Mouse (Mus musculus): Measurements from ENCODE around the gene Lcn2.

The Lcn2 gene

DNA sequence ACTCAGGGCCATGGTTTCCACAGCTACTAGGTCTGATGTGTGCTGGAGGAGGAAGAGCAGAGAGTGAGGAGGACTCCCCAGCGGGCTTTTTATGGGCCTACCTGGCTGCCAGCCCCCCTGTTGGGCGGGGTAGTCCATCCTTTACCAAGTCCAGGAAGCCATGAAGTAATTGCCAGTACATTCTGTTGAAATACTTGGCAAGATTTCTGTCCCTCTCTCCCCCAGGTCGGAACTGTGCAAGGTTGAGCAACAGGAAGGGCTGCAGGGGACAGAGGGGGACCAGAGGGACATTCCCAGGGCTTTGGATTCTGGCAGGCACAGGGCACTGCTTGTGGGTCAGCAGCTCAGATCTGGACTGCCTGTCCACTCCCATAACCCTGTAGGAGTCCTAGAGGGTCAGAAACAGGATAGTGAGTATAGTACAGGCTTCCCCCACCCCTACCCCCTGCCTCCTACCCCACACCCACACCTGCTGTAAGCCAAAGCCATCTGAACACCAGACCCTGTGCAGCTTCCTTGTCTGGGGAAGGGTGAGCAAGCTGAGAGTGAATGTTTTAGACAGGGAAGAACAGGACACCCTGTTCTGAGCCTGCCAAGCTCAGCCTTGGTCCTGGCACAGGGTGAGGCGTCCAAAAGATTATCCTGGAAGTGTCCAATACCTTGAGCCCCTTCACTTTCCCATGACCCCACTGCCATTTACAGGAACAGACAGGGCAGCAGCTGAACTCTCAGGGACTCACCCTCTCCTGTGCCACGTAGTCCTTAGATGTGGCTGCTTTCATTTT is at the start of gene Lcn2:
Gene Lcn2, minus strand, starts transcription at position 547 of the 785 bp plus-strand sequence.
- no peak for DNase-seq (ENCODE audit: low read depth, low spot score)

- DNase-seq (ENCODE audit: low read depth, low spot score) = no peak
Observed at GRCm38 (mm10) chr2:32437612-32438166, 49.6 kb upstream of the Lcn2 start.

DNA sequence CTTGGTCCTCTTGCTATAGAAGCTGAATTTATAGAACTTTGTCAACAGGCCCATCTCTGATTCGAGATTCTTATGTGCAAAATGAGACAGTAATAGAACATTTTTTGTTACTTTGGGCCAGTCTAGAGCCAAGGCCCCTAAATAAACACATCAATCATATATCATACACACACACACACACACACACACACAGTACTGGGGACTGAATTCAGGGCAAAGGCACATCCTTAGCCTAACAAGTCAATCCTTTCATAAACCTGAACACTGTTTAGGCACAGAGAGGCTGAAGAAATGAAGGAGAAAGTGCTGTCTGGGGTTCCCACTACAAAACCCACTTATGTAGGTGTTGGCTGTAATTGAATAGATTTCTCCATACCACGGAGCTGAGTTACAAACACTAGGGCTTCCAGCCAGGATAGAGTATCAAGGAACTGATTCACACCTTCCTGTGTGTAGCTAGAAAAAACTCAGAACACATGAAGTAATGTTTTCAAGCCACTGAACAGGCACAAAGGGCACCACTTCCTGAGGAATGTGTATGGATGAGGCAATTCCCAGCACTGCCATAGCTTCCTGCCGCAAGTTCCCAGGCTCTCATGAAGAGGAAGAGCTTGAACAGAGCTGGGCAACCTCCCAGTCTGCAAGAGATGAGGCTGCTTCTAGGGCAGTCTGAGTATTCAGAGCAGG is 48.8 kb upstream of the Lcn2 start:
- no peak for DNase-seq (ENCODE audit: low read depth, low spot score)

- DNase-seq (ENCODE audit: low read depth, low spot score) = no peak
Observed at GRCm38 (mm10) chr2:32430701-32431676, 42.9 kb upstream of the Lcn2 start.

GRCm38 (mm10) chr2:32429215-32429891 is 41.3 kb upstream of the Lcn2 start:
- DNase-seq (ENCODE audit: low read depth, low spot score) = no peak

DNA sequence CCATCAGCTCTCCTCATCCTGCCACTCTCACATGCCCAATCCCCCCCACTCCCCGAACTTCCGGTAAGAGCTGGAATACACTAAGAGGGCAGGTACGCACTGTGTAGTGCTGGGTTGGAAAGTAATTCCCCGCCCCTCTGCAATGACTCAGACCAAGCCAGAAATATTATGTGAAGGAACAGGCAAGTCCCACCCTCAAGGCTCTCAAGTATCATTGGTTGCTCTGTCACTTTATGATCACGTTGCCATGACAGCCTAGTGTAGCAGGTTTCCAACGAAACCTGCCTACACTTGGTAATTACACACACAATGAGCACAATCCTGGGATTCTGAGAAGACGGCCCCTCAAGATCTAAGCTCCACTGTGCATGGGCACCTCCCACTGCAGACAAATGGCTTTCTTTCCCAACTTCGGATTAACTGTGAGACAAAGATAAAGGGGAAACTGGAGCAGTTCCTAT is 40.2 kb upstream of the Lcn2 start:
- DNase-seq (ENCODE audit: low read depth, low spot score) = peak; percentile 49

DNA sequence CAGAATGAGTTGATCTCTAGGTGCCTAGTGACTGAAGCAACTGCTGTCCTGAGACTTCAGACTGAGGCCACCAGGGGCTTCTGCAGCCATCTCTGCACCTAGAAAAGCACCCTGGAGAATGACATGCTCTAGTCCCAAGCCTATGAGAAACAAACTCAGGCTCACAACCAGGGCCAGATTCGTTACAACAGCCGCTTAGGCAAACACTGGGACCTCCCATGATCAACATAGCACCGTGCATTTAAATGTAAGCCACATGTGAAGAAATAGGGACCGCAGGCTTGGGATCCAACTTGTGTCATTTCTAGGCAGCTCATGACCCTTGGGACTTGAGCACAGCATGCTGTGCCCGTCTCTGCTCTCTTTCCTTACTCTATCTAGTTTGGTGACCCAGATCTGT is 39.7 kb upstream of the Lcn2 start:
- no peak for DNase-seq (ENCODE audit: low read depth, low spot score)

- no peak for DNase-seq (ENCODE audit: low read depth, low spot score)
Observed at GRCm38 (mm10) chr2:32426141-32426540, 38.1 kb upstream of the Lcn2 start.

- no peak for DNase-seq (ENCODE audit: low read depth, low spot score)
Observed at GRCm38 (mm10) chr2:32425568-32425967, 37.5 kb upstream of the Lcn2 start.

DNA sequence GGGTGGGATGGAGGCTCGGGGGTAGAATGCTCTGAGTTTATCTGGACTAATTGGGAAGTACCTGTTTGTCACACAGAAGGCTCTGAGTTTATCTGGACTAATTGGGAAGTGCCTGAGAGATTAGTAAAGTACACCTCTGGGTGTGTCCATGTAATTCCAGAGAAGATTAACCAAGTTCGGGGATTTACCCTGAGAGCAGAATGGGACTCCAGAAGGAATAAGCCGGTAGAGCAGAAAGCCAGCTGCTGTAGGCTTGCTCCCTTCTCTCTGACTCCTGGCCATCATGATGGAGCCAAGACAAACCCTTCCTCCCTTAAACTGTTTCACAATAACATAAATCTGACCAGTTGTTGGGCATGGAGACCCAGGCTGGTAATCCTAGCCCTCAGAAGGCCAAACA is 36.7 kb upstream of the Lcn2 start:
- DNase-seq (ENCODE audit: low read depth, low spot score) = no peak

- DNase-seq (ENCODE audit: low read depth, low spot score) = peak; percentile 77
Observed at GRCm38 (mm10) chr2:32423481-32424331, 35.7 kb upstream of the Lcn2 start.

DNA sequence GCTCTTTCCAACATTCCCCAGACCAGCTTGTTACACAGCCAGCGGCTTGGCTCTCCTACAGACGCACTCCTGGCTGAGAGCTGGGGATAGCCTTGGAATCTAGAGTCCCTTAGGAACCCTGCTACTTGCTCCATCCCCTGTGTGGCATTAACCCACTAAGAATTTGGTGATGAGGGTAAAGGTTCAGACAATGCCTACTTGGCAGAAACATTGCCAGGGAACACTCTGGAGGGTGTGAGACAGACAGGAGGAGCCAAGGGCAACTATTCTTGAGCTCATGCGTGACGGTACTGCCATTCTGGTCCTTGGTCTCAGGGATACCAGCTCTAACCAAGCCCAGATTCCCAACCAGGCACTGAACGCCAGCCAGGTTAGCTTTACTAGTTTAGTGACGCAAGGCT is 33.8 kb upstream of the Lcn2 start:
- DNase-seq (ENCODE audit: low read depth, low spot score) = no peak

- no peak for DNase-seq (ENCODE audit: low read depth, low spot score)
Observed at GRCm38 (mm10) chr2:32420647-32421046, 32.6 kb upstream of the Lcn2 start.

DNA sequence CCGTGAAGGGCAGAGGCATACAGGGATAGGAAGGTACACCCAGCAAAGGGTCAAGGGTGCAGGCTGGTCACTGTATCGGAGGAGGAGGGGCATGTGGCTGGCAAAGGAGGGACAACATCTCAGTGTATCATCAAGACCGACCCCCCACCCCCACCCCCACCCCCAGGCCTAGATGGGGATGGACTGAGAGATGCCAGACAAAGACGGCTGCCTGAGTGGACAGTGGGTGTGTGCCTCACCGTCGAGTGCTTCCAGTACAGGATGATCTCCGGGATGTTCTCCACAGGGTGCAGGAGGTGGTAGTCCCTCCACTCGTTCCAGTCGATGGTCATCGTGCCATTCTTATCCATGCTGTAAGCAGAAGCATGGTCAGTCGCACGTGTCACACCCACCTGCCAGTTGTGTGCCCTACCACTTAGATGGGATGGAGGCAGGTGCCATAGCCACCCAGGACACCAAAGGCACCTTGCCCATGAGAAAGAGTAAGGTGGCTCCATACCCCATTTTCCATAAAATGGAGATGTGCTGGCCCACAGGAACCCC is 32.1 kb upstream of the Lcn2 start:
- DNase-seq (ENCODE audit: low read depth, low spot score) = no peak

GRCm38 (mm10) chr2:32419359-32419758 is 31.3 kb upstream of the Lcn2 start:
- no peak for DNase-seq (ENCODE audit: low read depth, low spot score)

GRCm38 (mm10) chr2:32418430-32419151 is 30.5 kb upstream of the Lcn2 start:
- no peak for DNase-seq (ENCODE audit: low read depth, low spot score)

GRCm38 (mm10) chr2:32417486-32417885 is 29.4 kb upstream of the Lcn2 start:
- no peak for DNase-seq (ENCODE audit: low read depth, low spot score)

DNA sequence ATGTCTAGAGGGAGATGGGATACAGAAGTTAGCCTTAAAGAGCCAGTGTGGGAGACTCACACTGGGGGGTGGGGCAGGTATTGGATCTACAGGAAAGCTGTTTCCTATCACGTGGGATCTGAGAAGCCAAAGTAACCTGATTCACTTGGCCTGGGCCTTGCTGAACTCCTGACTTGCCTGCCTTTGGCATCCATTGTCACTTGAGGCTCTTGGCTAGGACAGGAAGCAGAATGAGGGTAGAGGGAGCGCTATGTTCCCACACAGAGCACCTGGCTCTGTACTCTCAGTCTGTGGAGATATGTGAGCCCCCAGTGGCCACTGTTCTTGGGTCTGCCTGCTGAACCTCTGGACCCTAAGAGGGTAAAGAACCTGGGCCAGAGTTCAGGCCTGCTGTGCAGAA is 28.5 kb upstream of the Lcn2 start:
- DNase-seq (ENCODE audit: low read depth, low spot score) = no peak

DNA sequence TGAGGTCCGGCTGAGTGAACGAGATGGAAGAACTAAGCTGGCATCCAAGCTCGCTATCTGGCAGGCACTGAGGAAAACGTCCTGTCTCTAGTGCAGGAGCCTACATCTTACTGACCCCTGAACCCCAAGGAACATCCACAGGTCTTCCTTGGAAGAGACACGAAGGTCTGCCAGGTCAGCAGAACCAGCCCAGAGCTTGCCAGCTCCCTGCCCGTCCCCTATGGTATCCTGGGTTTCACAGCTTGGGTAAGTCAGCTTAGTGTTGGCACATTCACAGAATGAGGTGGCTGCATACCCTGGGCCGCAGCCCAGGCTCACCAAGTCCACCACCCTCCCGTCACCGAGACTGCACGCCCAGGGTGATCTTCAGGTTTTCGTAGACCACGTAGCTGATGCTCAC is 27.7 kb upstream of the Lcn2 start:
- DNase-seq (ENCODE audit: low read depth, low spot score) = no peak
